Mouse (Mus musculus) gastrocnemius, postnatal 14 days (tissue): Measurements from ENCODE around the gene Rnf126. TPM values are rescaled to one million over a fixed set of nuclear protein-coding genes. Genes with fewer than 3 reads are reported as not detected.

ENCODE experiments used
- DNase-seq: peaks from one replicate; pipeline ENCODE4 v3.0.0; 2021; ENCODE audit warnings: mixed read lengths
- intact Hi-C: fragments of 180-260 bp; cut with DNase I; formaldehyde crosslinking; loops from one replicate; pipeline ENCODE4 v1.15.1; 2025; ENCODE audit warnings: low total_unique reads
- total RNA-seq, 2 experiments: library from RNA; stranded (reverse); gene quantifications; 2 replicates each; pipeline ENCODE4 v1.2.3; 2021

Rnf126 gene
- total RNA-seq, 2 experiments from 2014 or later, result 25.9 to 30.6 TPM

DNA sequence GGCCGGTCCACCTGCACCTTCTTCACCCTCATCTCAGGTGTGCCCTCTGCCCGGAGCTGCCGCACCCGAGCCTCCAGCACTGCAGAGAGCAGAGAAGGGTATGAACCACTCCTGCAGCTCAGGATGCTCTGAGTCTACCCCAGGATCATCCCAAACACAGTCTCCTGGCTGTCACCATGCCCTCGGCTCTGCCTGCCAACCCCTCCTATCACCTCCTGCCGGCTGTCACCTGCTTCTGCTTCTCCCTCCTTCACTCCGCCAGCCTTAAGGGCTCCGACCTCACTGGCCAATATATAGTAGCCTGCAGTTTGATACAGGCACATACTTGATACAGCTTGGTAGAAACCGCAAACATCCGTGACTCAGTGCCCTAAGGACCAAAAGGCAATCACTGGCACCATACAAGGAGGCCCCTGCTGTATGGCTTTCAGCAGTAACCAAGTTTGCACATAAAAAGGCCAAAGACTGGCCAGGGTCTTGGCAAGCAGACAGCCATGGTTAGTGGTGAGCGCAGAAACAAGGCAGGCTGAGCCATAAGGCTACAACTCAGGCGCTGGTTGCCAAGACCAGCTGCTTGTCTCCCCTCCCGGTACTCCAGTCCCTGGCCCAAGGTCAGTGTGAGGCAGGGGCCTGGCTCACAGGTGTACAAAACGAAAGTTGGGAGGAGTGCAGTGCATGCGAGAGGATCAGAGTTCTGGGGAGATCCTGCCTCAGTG, 22.9 kb downstream of the Rnf126 start:
- intact Hi-C loops, result no loop called here
- no peak for DNase-seq

DNA sequence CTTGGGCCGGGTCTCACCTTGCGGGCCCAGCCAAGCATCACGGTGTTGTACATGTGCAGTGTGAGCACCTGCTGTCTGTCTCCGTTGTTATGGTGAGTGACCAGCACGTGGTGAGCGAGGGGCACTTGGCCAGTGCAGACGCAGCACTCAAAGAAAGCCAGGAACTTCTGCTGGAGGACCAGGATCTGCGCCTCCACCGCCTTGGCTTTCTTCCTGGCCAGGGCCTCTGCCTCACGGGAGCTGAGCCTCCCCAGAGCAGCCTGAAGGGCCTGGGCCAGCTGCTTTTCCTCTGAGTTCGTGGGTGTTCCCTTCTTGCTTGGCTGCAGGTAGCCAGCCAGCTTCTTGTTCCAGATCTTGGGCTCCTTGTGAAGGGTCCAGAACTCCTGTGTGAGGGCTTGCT, 23.6 kb downstream of the Rnf126 start:
- no peak for DNase-seq
- intact Hi-C loops, result no loop called here

DNA sequence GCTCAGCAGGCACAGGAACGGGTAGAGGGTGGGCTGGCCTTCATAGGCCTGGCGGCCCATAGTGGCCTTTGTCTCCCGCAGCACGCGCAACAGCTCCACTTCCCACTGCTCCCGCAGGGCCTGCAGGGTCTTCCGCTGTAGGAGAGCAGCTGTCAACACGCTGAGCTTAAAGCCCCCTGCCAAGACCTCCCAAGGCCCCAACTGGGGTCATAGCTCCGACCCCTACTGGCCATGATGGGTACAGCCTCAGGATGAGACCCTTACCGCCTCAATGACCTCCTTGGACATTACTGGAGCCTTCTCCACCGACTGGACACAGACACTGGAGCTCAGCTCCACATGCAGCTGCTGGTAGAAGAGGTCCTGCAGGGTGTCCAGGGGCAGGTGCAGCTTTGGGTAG, 25.9 kb downstream of the Rnf126 start:
- intact Hi-C loops, result no loop called here
- no peak for DNase-seq

DNA sequence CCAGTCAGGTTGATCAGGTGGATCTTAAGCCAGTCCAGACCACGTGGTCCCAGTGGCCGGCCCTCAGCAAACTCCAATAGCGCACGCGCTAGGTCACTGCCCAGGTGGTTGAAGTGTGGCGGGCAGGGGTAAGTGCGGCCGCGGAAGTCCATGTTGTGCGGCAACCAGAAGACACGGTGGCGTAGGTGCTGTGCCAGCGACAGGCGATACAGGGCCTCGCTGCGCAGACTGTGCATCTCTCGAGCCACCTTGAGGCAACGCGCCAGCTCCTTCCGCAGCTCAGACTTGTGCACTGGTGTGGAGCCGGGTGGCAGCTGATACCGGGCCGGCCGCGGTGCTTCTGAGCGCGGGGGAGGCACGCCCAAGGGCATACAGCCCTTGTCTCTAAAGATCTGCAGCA, 27.5 kb downstream of the Rnf126 start:
- no peak for DNase-seq
- intact Hi-C loops, result no loop called here

DNA sequence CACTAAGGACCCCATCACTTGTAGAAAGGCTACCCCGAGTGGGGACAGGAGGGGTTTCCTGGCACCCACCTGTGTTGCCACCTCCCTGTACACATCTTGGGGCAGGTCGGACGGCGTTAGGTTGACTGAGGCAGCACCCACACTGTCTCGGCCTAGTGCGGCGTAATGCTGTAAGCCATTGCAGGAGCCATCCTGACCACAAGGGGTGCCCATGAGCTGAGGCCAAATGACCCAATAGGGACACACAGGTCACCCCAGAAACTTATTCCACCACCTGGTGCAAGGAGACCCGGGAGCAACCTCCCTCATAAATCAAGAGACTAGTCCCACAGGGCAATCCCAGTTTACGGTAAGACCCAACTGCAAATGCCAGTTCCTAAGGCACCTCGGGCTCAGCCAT, 28.5 kb downstream of the Rnf126 start:
- intact Hi-C loops, result no loop called here
- DNase-seq, result no peak

DNA sequence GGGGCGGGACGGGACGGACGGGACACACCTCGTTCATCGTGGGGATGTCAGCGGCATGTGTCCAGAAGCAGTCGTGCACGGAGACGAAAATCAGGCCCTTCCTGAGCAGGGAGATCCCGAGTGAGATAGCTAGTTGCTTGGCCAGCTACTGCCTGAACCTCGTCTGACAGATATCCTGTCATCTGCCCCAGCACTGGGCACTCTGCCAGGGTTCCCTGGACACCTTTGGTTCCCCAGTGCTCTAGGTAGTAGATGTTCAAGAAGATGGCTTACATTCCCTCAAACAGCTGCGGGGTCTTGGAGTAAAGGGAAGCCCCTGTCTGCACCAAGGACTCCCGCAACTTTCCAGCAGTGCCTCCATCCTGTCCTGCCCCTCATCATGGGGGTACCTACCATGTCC, 30.0 kb downstream of the Rnf126 start:
- intact Hi-C loops, result no loop called here
- no peak for DNase-seq

DNA sequence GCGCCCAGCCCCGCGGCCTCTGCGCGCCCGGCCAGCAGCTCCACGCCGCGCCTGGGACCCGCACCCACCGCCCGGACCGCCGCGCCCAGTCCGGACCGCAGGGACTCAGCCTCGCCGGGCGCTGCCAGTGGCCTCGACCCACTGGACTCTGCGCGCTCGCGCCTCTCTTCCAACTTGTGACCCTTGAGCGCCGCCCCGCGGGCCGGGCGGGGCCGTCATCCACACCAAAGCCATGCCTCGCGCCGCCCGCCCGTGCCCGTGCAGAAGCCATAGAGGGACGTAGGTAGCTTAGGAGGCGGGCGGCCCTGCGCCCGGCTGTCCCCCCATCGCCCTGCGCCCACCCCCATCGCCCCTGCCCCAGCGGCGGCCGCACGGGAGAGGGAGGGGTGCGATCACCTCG, 31.4 kb downstream of the Rnf126 start:
- DNase-seq, result no peak

DNA sequence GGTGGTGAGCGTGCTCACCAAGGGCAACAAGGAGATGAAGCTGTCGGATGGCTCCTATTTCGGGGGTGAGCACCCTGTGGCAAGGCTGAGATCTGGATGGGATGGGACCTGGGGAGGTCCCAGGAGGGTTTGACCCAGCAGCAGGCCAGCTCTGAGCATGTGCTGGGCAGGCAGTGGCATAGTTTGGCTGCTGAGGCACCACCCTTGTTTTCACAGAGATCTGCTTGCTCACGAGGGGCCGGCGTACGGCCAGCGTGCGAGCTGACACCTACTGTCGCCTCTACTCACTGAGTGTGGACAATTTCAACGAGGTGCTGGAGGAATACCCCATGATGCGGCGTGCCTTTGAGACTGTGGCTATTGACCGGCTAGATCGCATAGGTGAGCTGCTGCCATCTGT, 32.9 kb downstream of the Rnf126 start:
- intact Hi-C loops, result no loop called here
- DNase-seq, result no peak

More for the DNA sequence above, 31.4 kb downstream of the Rnf126 start:
- intact Hi-C loops, result no loop called here

DNA sequence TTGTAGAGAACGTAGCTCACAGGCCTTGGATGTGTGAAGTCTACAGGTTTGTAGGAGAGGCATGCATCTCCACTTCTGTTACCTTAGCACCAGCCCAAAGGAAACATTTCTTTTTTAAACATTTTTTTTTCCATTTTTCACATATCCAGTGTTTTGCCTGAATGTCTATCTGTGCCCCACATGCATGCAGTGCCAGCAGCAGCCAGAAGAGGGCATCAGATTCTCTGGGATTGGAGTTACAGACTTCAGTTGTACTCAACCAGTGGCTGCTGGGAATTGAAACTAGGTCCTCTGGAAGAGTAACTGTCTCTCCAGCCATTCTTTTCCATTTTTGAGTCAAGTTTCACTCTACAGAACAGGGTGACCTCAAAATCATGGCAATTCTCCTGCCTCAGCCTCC, 34.3 kb downstream of the Rnf126 start:
- DNase-seq, result no peak
- intact Hi-C loops, result no loop called here

DNA sequence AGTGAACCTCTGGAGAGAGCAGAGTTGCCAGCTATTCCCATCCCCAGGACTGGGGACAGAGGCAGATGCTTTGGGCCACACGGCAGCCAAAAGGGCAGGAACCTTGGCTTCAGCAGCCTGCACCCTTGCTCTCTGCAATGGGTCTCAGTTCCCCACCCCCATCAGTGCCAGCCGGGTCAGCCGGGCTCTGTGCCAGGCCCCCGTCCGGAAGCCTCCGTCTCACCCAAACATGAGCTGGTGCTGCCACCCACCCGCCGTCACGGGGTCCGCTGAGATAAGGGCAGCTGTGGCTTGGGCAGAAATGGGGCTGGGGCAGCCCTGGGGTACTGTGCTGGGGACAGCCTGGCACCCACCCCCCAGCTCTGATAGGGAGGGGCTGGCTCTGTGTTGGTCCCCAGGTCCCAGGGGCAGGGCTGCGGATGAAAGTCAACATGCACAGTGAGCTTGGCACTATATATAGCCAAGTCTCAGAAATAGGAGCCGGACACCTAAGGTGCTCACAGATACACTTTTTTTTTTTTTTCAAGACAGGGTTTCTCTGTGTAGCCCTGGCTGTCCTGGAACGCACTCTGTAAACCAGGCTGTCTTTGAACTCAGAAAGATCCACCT, 37.3 kb downstream of the Rnf126 start:
- peak; percentile 44 for DNase-seq
- intact Hi-C loops, result no loop called here

DNA sequence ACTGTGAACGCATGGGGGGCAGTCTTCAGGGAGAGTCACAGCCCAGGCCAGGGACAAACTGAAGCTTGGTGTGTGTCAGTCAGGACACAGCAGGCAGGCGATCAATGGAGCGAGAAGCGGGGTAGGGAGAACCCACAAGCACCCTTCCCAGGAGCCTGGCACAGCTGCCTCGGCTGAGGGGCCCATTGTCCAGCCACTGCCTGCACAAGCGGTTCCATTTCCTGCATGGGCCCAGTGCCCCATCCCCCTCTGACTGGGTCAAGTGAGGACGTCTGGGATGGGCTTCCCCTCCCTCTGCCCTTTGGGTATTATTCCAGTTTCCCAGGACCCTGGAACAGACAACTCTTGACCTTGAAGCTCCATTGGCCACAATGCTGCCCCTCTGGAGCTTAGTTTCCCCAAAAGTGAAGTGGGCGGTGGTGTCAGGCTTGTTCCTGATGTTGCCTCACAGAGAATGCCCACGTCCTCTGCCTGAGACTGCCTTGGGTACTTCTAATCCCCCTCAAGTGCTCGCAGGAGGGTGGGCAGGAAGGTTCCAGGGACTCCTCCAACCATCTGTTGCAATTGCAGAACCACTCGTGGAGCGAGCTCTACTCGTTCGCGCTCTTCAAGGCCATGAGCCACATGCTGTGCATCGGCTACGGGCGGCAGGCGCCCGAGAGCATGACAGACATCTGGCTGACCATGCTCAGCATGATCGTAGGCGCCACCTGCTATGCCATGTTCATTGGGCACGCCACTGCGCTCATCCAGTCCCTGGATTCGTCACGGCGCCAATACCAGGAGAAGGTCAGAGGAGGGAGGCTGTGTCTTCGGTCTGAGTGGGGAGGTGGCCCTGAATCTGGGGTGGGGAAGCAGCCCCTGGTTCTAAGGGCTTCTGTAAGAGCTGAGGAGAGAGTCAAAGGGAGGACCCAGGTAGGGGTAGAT, 38.2 kb downstream of the Rnf126 start:
- intact Hi-C loops, result no loop called here
- no peak for DNase-seq

DNA sequence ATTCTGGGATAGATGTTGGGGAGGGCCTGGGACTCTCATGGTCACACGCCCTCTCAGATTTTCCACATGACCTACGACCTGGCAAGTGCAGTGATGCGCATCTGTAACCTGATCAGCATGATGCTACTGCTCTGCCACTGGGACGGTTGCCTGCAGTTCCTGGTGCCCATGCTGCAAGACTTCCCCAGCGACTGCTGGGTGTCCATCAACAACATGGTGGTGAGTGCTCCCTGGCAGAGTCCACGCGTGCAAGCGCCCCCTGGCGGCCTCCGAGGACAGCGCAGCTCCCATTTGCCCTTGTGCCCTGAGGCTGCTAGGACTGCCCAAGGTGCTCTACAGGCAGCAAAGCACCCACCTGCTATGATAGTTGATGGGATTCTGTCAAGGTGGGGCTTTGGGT, 40.7 kb downstream of the Rnf126 start:
- peak; percentile 59 for DNase-seq
- intact Hi-C loops, result no loop called here

DNA sequence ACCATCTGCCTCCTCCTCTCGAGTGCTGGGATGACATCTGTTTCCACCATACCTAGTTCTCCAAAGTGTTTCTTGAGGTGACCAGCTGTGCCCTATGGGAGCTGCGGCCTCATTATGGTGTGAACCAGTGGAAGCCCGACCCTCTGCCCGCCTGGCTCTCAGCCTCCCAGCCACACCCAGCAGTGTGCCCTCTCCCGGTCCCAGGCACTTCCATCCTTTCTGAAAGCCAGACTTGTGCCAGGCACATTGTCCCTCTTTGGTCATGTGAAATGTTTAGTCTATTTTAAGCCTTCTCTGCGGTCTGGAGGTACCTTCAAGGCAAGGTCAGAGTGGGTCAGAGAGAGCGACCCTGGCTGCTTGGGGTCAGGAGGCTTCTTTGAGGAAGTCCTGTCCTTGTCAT, 43.1 kb downstream of the Rnf126 start:
- no peak for DNase-seq
- intact Hi-C loops, result no loop called here

DNA sequence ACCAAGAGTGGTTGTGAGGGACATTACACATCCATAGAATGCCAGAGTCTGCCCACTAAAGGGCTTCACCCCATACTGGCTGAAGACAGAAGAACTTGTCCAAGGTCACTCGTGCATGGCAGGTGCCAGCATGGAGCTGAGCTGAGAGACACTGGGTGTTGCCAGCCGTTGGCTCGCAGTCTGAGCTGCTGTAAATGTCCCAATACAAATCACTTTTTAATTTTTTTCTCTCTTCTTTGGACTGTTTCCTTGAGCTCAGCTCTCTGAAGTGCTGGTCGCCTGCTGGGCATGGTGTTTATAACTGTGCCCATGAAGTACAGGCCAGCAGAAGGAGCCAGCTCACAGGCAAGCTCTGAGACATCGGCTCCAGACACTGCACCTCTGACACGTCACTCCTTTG, 43.7 kb downstream of the Rnf126 start:
- no peak for DNase-seq
- intact Hi-C loops, result no loop called here

DNA sequence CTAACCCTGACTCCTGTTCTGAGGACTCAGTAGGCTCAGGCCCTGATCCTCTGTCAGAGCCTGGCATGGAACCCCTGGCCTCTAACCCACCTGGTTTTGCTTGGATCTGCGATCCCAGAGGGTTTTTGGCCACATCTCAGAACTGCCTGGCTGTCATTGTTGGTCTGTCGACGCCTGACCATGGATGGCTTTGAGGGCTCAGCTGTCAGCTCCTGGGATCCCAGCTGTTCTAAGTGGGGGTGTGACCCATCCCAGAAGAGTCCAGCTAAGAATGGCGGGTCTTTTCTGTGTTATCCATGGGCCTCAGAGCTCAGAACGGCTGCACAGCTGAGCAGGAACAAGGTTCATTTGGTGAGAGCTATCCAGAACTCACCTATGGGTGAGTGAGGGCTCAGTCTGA, 45.7 kb downstream of the Rnf126 start:
- DNase-seq, result no peak
- intact Hi-C loops, result no loop called here

DNA sequence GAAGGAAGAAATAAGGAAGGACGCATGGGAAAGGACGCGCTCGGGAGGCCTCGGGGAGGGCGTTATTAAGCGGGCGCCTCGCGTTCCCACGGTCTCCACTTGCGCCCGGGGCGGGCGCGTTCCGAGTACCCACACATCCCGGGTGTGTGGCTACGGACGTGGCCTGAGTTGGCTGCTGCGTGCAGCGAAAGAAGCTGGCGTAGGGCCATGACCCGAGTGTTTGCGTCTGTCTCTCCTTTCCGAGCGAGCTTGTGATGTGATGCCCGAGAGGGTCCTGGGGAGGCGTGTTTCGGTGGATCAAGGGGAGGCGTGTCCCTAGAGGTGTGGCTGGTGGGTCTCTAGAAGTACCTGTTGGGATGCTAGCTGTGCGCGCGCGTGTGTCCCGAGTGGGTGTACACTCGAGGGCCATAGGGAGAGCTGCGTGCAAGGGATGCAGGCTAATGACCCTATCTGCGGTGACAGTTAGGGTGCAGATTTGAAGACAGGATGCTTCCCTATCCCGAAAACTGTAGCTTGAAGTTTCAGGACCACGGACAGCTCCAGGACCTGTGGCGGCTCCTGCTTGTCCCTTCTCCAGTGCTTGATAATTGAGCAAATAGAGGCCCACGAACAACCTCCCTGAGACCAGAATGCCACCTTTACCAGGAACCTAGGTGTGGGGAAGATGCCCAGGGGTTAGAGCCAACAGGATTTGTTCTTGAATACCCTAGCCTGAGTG, 49.0 kb downstream of the Rnf126 start:
- DNase-seq, result peak; percentile 77
- intact Hi-C loops, result no loop called here

DNA sequence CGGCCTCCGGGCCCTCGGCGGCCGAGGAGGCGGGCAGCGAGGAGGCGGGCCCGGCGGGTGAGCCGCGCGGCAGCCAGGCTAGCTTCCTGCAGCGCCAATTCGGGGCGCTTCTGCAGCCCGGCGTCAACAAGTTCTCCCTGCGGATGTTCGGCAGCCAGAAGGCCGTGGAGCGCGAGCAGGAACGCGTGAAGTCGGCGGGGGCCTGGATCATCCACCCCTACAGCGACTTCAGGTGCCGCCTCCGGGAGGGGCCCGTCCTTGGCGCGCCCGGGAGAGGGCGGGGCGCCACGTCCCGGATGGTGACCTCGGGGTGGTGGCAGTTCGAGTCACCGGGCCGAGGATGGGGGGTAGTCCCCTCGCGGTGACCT, 49.8 kb downstream of the Rnf126 start:
- intact Hi-C loops, result no loop called here
- DNase-seq, result no peak

DNA sequence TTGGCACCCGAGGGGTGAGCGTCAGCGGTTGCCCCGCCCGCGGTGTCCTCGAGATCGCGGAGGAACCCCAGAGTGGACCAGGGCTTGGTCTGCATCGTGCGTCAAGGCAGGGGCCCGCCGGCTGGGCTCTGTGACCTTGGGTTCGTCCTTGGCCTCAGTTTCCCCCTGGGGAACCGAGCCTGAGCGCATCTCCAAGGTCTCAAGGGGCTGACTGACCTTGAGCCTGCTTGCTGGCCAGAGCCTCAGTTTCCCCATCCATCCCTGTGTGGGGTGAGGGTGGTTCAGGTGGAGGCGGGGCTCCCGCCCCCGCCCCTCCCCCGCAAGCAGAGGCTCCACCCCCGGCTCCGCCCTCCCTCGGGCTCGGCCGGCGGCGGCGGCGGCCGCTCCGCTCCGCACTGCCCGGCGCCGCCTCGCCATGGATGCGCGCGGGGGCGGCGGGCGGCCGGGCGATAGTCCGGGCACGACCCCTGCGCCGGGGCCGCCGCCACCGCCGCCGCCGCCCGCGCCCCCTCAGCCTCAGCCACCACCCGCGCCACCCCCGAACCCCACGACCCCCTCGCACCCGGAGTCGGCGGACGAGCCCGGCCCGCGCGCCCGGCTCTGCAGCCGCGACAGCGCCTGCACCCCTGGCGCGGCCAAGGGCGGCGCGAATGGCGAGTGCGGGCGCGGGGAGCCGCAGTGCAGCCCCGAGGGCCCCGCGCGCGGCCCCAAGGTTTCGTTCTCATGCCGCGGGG, 50.3 kb downstream of the Rnf126 start, which contains the start of gene Hcn2:
TSS of gene Hcn2 (plus strand) at position 381 of the 734 bp plus-strand sequence.
- intact Hi-C loops, result no loop called here
- DNase-seq, result no peak

DNA sequence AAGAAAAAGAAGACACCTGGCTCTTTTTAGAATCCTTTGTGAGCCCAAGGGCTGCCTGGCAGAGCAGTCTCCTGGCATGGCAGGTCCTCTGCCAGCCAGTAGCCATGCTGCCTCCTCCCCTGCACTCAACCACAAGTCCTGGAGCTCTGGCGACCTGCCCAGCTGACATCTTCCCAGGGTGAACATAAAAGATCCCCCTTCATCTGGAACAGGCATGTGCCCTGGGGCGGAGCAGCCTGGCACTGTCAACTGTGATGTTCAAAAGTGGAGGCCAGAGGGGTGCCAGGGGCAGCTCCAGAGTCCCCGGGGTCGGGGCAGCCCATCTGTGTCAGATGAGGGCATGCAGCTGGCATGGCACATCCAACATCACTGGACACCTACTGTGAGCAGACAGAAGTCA, 51.8 kb downstream of the Rnf126 start:
- DNase-seq, result no peak
- intact Hi-C loops, result no loop called here
